Mouse (Mus musculus) granulocyte monocyte progenitor cell, adult 5-6 weeks (primary cell): ENCODE measurements around the gene Pih1d2. TPM values are rescaled to one million over a fixed set of nuclear protein-coding genes. Genes with fewer than 3 reads are reported as not detected.
"Not testable (repeated sequence)": the region's sequence is repeated elsewhere in the genome, so short reads cannot be mapped to it uniquely, and the experiment has no call there.

Experiments
- ATAC-seq: replicated peaks from 2 replicates; pipeline ENCODE4 v1.8.0; 2016; ENCODE audit warnings: mild to moderate bottlenecking, moderate TSS enrichment, inconsistent platforms; ENCODE audit not compliant: poor library complexity, severe bottlenecking
- total RNA-seq, 2 experiments: library from RNA; stranded (forward) in 1 of 2; stranded (reverse) in 1 of 2; fragments of 200-712, 200-1000 nt in 1 of 2; fragments of >200 nt in 1 of 2; fragmentation: Nextera tagmentation in 1 of 2; gene quantifications; 2 replicates each; pipeline ENCODE4 v1.2.3; 2014 to 2017

Gene Pih1d2
- total RNA-seq, 2 experiments from 2014 or later: 0.41 to 1.5 TPM

GRCm38 (mm10) chr9:50616161-50616560, 960 bp upstream of the Pih1d2 start:
- ATAC-seq: no peak

- ATAC-seq: no peak
These were observed 741 bp downstream of the Pih1d2 start for GRCm38 (mm10) chr9:50617794-50618330.

GRCm38 (mm10) chr9:50630903-50631302, 13.8 kb downstream of the Pih1d2 start:
- ATAC-seq: not testable (repeated sequence)

- ATAC-seq: no peak
These were observed 15.0 kb downstream of the Pih1d2 start for GRCm38 (mm10) chr9:50632016-50632688.

- peak; percentile 53 for ATAC-seq
These were observed 15.9 kb downstream of the Pih1d2 start for GRCm38 (mm10) chr9:50633059-50633458.

- ATAC-seq: no peak
These were observed 17.1 kb downstream of the Pih1d2 start for GRCm38 (mm10) chr9:50634270-50634669.

GRCm38 (mm10) chr9:50646826-50647370, 29.8 kb downstream of the Pih1d2 start:
- no peak for ATAC-seq

GRCm38 (mm10) chr9:50650503-50650902, 33.4 kb downstream of the Pih1d2 start:
- ATAC-seq: no peak

GRCm38 (mm10) chr9:50658391-50658790, 41.3 kb downstream of the Pih1d2 start:
- ATAC-seq: 0 out of 2 replicates have a peak, but pooled peaks have one; percentile 18

- no peak for ATAC-seq
These were observed 41.8 kb downstream of the Pih1d2 start for GRCm38 (mm10) chr9:50658941-50659388.

- ATAC-seq: peak; percentile 83
These were observed 42.5 kb downstream of the Pih1d2 start, which contains the start of gene Dlat for GRCm38 (mm10) chr9:50659392-50660217. TSS of gene Dlat (minus strand) at chr9:50659780.

- ATAC-seq: peak; percentile 34
These were observed 43.3 kb downstream of the Pih1d2 start for GRCm38 (mm10) chr9:50660431-50660830.

GRCm38 (mm10) chr9:50664826-50665225, 47.7 kb downstream of the Pih1d2 start:
- no peak for ATAC-seq

GRCm38 (mm10) chr9:50666442-50666841, 49.3 kb downstream of the Pih1d2 start:
- no peak for ATAC-seq

- ATAC-seq: no peak
These were observed 50.7 kb downstream of the Pih1d2 start for GRCm38 (mm10) chr9:50667579-50668498.

- peak; percentile 96 for ATAC-seq
These were observed 53.6 kb downstream of the Pih1d2 start for GRCm38 (mm10) chr9:50670690-50671089.
